Mouse (Mus musculus): ENCODE results near the gene Cabp1. TPM values are rescaled to one million over a fixed set of nuclear protein-coding genes. Genes with fewer than 3 reads are reported as not detected.

The Cabp1 gene
- total RNA-seq, 2 experiments from 2014 or later: 124 to 129 TPM

DNA sequence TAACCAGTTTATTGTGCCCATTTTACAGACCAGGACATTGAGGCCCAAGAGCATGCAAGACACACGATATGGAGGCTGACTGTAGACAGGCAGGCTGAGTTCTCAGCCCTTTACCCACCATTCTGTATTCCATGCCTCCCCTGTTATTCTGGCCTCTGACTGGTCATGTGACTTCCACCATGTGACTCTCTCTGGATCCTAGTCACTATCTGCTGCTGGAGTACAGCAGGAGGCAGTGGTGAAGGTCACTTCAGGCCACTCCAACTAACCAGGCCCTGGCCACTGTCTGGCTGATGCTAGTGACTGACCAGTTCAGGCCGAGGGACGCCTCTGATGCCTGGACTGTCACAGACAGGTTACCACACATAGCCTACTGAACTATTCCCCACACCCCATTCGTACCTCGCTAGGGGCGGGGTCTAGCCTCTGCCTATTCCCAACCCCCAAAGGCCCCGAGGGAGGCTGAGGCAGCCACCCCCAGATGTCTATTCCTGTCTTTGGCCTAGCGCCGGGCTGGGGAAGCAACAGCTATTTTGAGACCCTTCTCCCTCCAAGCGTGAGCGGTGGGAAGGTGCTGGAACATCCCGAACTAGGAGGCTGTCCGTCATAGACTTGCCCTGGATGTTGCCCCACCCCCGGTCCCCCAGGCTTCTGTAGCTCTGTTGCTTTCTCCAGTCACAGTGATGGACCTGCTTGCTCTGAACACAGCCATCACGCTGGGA, 36.8 kb upstream of the Cabp1 start:
- DNase-seq (ENCODE audit: low spot score in 2 of 2): no peak

DNA sequence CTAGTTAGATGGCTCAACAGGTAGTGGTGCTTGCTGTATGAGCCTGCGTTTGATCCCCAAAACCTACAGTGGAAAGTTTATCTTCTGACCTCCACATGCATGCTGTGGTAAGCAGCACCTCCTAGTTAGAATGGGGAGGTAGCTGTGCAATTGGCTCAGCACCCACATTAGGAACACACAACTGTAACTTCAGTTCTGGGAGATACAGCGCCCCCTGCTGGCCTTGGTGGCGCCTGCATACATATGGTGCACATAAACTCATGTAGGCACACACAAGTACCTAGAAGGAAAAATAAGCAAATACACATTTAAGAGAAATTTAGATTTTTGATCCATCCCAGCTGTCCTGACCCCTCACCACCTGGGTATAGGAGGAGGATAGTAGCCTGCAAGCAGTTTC, 28.3 kb upstream of the Cabp1 start:
- peak; percentile 61 for TF ChIP-seq CTCF (conservative IDR thresholded peaks at IDR 0.05)
- H3K27ac ChIP-seq: no peak overlapping the region

More for the DNA sequence above, 36.8 kb upstream of the Cabp1 start:
- H3K4me3 ChIP-seq: no peak overlapping the region
- no peak overlapping the region; the same call in 1 of the 2 replicates for H3K27ac ChIP-seq
- no peak for TF ChIP-seq CTCF (conservative IDR thresholded peaks at IDR 0.05)

DNA sequence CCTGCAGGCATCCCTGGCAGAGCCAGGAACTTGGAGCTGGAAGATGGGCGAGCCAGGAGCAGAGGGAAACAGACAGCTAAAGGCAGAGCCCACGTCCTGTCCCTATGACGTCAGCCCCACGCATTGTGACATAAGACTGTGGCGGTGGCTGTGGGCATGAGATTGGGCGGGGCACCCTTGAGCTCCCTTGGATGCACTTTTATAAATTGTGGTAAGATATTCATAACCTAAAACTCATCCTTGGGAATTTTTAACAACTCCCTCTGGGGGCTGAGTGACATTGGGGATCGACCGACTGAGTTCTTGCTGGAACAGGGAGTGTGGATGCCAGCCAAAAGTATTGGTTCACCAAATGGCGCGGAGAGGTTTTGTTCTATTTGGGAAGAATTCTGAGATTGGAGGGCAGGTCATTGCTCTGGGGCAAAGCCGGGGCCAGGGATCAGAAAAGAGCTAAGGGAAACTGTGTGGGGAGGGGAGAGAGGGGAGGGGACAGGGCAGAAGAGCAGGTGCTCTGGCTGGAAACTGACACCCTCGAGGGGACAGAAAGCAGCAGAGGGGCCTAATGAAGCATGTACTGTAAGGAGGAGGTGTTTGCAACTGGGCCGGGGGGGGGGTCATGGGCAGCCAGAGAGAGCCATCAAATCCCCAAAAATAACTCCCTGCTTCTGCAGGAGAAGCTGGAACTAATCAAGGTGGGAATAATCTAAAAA, 26.9 kb upstream of the Cabp1 start:
- Histone ChIP-seq H3K27ac (peak overlapping the region; percentile 57), H3K4me3 (no peak overlapping the region)
- TF ChIP-seq CTCF (conservative IDR thresholded peaks at IDR 0.05): no peak
- DNase-seq (ENCODE audit: low spot score in 2 of 2): peak in 1 of 2 experiments; percentile 55

More for the DNA sequence above, 28.3 kb upstream of the Cabp1 start:
- DNase-seq (ENCODE audit: low spot score in 2 of 2): no peak
- H3K4me3 ChIP-seq: no peak overlapping the region

DNA sequence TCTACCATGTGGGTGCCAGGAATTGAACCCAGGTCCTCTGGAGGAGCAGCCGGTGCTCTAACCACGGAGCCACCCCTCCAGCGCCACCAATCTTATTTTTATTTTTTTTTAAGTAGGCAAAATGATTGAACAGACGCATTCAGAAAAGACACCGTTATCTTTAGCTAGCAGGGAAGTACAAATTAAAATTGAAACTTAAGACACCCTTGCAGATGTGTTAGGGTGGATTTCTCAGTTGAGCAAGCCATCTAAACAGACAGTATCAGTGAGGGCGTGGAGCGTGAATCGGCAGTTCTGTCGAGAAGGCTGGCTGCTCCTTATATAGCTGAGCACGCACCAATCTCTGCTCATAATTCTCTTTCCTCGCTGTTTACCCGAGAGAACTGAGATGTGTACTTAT, 23.8 kb upstream of the Cabp1 start:
- DNase-seq (ENCODE audit: low spot score in 2 of 2): no peak
- H3K4me3 ChIP-seq: no peak overlapping the region
- H3K27ac ChIP-seq: no peak overlapping the region
- TF ChIP-seq CTCF (conservative IDR thresholded peaks at IDR 0.05): no peak

DNA sequence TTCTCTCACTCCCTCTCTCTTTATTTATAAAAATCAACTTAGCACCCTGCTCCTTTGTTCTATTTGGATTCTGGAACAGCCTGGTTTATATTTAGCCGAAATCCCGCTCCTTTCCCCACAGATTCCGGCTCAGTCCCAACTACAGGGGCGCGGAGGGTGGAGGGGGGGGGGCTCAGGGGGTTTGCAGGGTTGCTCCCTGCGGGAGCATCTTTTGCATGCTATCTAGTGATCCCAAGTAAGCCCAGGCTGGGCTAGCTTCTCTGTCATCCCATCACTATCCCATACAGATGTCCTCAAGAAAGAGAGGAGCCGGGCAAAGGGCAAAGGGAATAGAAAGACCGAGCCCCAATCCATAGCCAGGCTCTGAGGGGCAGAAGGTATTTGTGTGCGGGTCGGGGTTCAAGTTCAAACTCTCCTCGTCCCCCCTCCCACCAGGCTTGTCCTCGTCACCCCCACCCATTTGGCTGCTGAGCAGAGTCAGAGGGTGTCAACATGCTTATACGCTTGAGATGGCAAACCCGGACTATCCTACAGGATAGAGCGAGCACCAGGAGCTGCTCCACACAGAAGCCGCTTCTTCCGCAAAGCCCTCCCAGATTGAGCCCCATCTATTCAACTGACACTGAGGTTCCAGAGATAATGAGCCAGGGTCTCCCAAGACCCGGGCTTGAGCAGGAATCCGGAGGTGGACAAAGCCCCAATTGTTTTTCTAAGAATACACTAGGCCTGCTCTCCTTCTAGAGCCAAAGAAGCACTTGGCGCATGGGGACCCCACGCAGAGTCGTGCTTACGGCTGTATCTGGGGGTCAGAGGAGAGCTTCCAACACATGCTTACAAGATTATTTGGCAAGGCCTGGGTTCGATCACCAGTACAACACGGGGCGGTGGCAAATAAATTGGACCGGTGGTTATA, 21.3 kb upstream of the Cabp1 start:
- DNase-seq (ENCODE audit: low spot score in 2 of 2): no peak
- Histone ChIP-seq H3K4me3 (peak overlapping the region; percentile 61), H3K27ac (peak overlapping the region; percentile 94)
- no peak for TF ChIP-seq CTCF (conservative IDR thresholded peaks at IDR 0.05)

DNA sequence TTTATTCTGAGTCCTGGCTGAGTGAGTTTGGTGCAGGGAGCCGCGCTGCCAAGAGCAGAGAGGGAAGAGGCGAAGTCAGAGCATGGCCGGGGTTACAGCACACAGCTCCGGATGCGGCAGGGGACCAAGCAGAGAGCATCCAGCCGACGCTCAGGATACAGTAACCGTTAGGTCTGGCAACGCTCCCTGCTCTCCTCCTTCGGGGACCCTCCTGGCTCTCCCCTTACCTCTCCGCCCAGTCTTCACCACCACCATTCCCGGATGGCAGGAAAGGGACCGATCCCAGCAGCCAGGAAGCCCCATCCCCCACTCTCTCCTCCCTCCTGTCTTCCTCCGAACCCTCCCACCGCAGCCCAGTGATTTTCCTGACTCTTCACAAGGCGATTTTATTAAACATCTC, 20.7 kb upstream of the Cabp1 start:
- H3K27ac ChIP-seq: peak overlapping the region; percentile 94
- DNase-seq (ENCODE audit: low spot score in 2 of 2): no peak
- no peak for TF ChIP-seq CTCF (conservative IDR thresholded peaks at IDR 0.05)
- peak overlapping the region; percentile 61 for H3K4me3 ChIP-seq

DNA sequence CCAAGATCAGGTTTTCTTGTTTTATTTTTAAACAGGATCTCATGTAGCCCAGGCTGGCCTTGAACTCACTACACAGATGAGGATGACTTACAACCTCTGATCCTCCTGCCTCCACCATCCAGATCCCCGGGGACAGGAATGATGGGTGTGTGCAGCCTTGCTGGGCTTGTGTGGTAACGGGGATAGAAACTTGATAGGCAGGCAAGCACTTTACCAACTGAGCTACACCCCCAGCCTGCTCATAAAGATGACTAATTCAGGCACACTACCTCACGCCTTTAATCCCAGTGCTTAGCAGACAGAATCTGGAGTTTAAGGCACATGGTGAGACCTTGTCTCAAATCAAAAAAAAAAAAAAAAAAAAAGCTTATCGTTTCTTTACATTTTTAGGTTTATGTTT, 18.7 kb upstream of the Cabp1 start:
- DNase-seq (ENCODE audit: low spot score in 2 of 2): no peak
- H3K27ac ChIP-seq: peak overlapping the region; percentile 54; the same call in 1 of the 2 replicates
- TF ChIP-seq CTCF (conservative IDR thresholded peaks at IDR 0.05): no peak
- no peak overlapping the region for H3K4me3 ChIP-seq

DNA sequence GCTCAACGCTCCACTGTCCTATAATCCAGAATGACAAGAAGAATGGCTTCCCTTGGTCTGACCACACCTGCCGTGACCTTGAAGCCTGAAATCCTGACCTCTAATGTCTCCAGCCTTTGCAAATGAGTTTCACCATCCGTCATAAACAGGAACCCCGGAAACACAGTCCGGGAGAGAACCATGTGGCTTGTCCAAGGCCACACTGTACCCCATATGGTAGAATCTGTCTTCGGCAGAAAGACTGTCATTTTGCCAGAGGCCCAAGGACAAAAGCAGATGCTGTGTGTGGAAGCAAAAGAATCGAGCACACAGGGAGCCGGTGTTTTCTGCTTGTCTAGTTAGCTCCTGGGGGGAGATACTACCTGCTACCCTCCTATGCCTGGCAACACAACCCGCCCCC, 18.3 kb upstream of the Cabp1 start:
- no peak for TF ChIP-seq CTCF (conservative IDR thresholded peaks at IDR 0.05)
- H3K27ac ChIP-seq: peak overlapping the region; percentile 54; the same call in 1 of the 2 replicates
- no peak for DNase-seq (ENCODE audit: low spot score in 2 of 2)
- no peak overlapping the region for H3K4me3 ChIP-seq

DNA sequence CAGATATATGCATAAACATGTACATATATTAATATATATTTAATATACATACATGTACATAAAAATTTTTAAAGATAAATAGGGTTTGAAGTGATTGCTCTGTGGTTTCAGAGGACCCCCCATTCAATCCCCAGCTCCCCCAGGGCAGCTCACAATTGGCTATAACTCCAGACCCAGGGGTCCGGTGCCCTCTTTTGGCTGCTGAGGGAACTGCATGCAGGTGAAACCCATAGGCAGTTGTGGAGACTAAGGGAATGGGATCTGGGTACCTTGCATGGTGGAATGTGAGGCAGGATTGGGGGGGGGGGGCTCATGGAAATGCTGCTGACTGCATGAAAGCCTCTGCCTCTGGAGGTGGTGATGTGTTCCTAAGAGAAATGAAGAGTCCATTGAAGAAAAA, 16.2 kb upstream of the Cabp1 start:
- Histone ChIP-seq H3K27ac (no peak overlapping the region), H3K4me3 (no peak overlapping the region)
- peak; percentile 75 for TF ChIP-seq CTCF (conservative IDR thresholded peaks at IDR 0.05)
- no peak for DNase-seq (ENCODE audit: low spot score in 2 of 2)

DNA sequence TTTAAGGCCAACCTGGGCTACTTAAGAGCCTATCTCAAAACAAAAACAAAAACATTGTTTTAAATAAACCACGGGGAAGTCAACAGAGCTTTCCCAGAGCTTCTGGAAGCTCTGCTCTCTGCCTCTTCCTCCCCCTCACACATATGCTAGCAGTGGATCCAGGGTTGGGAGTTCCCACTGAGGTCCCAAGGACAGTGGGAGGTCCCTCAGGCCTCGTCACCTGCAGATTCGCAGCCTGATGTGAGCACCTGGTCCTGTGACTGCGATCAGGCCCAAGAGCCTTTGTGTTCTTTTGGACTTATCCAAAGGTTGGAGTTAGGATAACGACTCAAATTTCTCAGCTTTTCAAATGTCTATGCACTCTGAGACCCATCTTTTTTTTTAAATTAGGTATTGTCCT, 14.4 kb upstream of the Cabp1 start:
- Histone ChIP-seq H3K27ac (peak overlapping the region; percentile 73), H3K4me3 (no peak overlapping the region)
- DNase-seq (ENCODE audit: low spot score in 2 of 2): no peak
- no peak for TF ChIP-seq CTCF (conservative IDR thresholded peaks at IDR 0.05)

DNA sequence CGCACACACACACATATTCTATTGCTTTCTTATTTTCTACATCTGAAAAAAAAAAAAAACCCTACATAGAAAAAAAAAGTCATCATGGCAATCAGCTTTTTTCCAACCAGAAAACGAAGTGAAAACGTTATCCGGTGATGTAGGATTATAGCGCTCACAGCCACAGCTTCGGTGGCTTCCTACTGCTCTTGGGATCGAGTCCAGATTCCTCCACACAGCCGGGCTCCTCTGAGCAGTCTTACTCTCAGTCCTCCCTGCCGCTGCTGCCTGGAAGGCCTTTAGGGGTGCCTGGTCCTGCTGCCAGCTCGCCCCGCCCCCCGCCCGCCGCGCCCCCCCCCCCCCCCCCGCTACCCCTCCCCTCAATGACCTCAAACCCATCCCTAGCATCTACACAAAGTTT, 13.7 kb upstream of the Cabp1 start:
- no peak for DNase-seq (ENCODE audit: low spot score in 2 of 2)
- Histone ChIP-seq H3K4me3 (no peak overlapping the region), H3K27ac (peak overlapping the region; percentile 73; the same call in 1 of the 2 replicates)
- no peak for TF ChIP-seq CTCF (conservative IDR thresholded peaks at IDR 0.05)

DNA sequence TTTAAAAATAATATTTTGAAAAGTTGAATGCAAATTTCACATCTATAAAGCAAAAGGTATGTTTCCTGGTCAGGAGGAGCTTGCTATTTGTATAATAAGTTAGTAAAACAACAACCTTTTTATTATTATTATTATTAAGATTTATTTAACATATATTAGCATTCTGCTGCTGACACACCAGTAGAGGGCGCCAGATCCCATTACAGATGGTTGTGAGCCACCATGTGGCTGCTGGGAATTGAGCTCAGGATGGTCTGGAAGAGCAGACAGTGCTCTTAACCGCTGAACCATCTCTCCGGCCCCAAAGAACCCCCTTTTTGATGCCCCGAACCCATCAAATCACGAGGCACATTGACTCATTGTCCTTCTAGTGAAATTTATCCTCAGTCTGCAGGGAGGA, 13.1 kb upstream of the Cabp1 start:
- TF ChIP-seq CTCF (conservative IDR thresholded peaks at IDR 0.05): peak; percentile 69
- DNase-seq (ENCODE audit: low spot score in 2 of 2): no peak
- H3K27ac ChIP-seq: peak overlapping the region; percentile 73
- H3K4me3 ChIP-seq: no peak overlapping the region
